Mouse (Mus musculus) granulocyte monocyte progenitor cell, adult 5-6 weeks (primary cell): ENCODE measurements around the gene Sipa1l3. TPM values are rescaled to one million over a fixed set of nuclear protein-coding genes. Genes with fewer than 3 reads are reported as not detected.

Experiments
- ATAC-seq: replicated peaks from 2 replicates; pipeline ENCODE4 v1.8.0; 2016; ENCODE audit warnings: mild to moderate bottlenecking, moderate TSS enrichment, inconsistent platforms; ENCODE audit not compliant: poor library complexity, severe bottlenecking
- total RNA-seq, 2 experiments: library from RNA; stranded (forward) in 1 of 2; stranded (reverse) in 1 of 2; fragments of 200-712, 200-1000 nt in 1 of 2; fragments of >200 nt in 1 of 2; fragmentation: Nextera tagmentation in 1 of 2; gene quantifications; 2 replicates each; pipeline ENCODE4 v1.2.3; 2014 to 2017

The Sipa1l3 gene
- total RNA-seq, 2 experiments from 2014 or later, result 5.8 to 39.4 TPM

- no peak for ATAC-seq
These were observed 34.9 kb downstream of the Sipa1l3 start for GRCm38 (mm10) chr7:29483556-29483955.

- ATAC-seq, result no peak
These were observed 36.9 kb downstream of the Sipa1l3 start for GRCm38 (mm10) chr7:29481345-29482155.

- ATAC-seq, result no peak
These were observed 37.7 kb downstream of the Sipa1l3 start for GRCm38 (mm10) chr7:29480590-29481344.

GRCm38 (mm10) chr7:29480183-29480582 is 38.3 kb downstream of the Sipa1l3 start:
- ATAC-seq, result no peak

- ATAC-seq, result no peak
These were observed 43.4 kb downstream of the Sipa1l3 start for GRCm38 (mm10) chr7:29475005-29475404.

- no peak for ATAC-seq
These were observed 47.1 kb downstream of the Sipa1l3 start for GRCm38 (mm10) chr7:29471309-29471708.

GRCm38 (mm10) chr7:29469602-29470344 is 48.7 kb downstream of the Sipa1l3 start:
- ATAC-seq, result no peak

GRCm38 (mm10) chr7:29468593-29468992 is 49.8 kb downstream of the Sipa1l3 start:
- ATAC-seq, result no peak

- ATAC-seq, result no peak
These were observed 51.9 kb downstream of the Sipa1l3 start for GRCm38 (mm10) chr7:29466585-29466984.

GRCm38 (mm10) chr7:29465736-29466135 is 52.7 kb downstream of the Sipa1l3 start:
- no peak for ATAC-seq

GRCm38 (mm10) chr7:29462820-29463219 is 55.6 kb downstream of the Sipa1l3 start:
- no peak for ATAC-seq

GRCm38 (mm10) chr7:29462178-29462577 is 56.3 kb downstream of the Sipa1l3 start:
- ATAC-seq, result no peak

GRCm38 (mm10) chr7:29461557-29461956 is 56.9 kb downstream of the Sipa1l3 start:
- ATAC-seq, result no peak

GRCm38 (mm10) chr7:29458889-29459740 is 59.3 kb downstream of the Sipa1l3 start:
- ATAC-seq, result no peak

- ATAC-seq, result no peak
These were observed 60.7 kb downstream of the Sipa1l3 start for GRCm38 (mm10) chr7:29457772-29458171.

- ATAC-seq, result no peak
These were observed 61.7 kb downstream of the Sipa1l3 start for GRCm38 (mm10) chr7:29456716-29457115.

- peak; percentile 19; the same call in 1 of the 2 replicates for ATAC-seq
These were observed 62.9 kb downstream of the Sipa1l3 start for GRCm38 (mm10) chr7:29455591-29455990.

GRCm38 (mm10) chr7:29454965-29455364 is 63.5 kb downstream of the Sipa1l3 start:
- ATAC-seq, result no peak

- no peak for ATAC-seq
These were observed 65.3 kb downstream of the Sipa1l3 start for GRCm38 (mm10) chr7:29452991-29453741.
